Mouse (Mus musculus) intestine, embryonic 16.5 days (tissue): ENCODE data around the gene Mmp15. TPM values are rescaled to one million over a fixed set of nuclear protein-coding genes. Genes with fewer than 3 reads are reported as not detected.
A peak's percentile ranks its signal among the peaks of the same experiment; 100 is the strongest.

Experiments
- ATAC-seq: fragments of 200-750 bp; cut with Nextera tagmentation; 2 replicates; pipeline ENCODE4 v1.8.0; 2017; ENCODE audit warnings: moderate TSS enrichment, moderate library complexity
- H3K27ac ChIP-seq: fragments of 300-500 bp; sonication (generic); 2 replicates; pipeline ENCODE4 v1.5.1; 2014; ENCODE audit warnings: mild to moderate bottlenecking, low read length
- H3K27me3 ChIP-seq: fragments of 300-500 bp; sonication (generic); replicated peaks from 2 replicates; pipeline ENCODE4 v1.6.1; 2014; ENCODE audit warnings: low read length, control low read depth, mixed read lengths; ENCODE audit not compliant: control insufficient read depth, insufficient read depth
- H3K36me3 ChIP-seq: fragments of 300-500 bp; sonication (generic); 2 replicates; pipeline ENCODE4 v1.6.1; 2014; ENCODE audit warnings: low read length, control low read depth; ENCODE audit not compliant: control insufficient read depth, insufficient read depth
- H3K4me1 ChIP-seq: fragments of 300-500 bp; sonication (generic); 2 replicates; pipeline ENCODE4 v1.6.1; 2014; ENCODE audit warnings: low read length, control low read depth, mixed read lengths; ENCODE audit not compliant: control insufficient read depth, insufficient read depth
- H3K4me2 ChIP-seq: fragments of 300-500 bp; sonication (generic); 2 replicates; pipeline ENCODE4 v1.6.1; 2014; ENCODE audit warnings: low read depth, low read length, control low read depth
- H3K4me3 ChIP-seq: fragments of 300-500 bp; sonication (generic); 2 replicates; pipeline ENCODE4 v1.5.1; 2014; ENCODE audit warnings: mild to moderate bottlenecking, low read length
- H3K9ac ChIP-seq: fragments of 300-500 bp; sonication (generic); 2 replicates; pipeline ENCODE4 v1.6.1; 2014; ENCODE audit warnings: low read depth, low read length
- H3K9me3 ChIP-seq: fragments of 300-500 bp; sonication (generic); 2 replicates; pipeline ENCODE4 v1.6.1; 2016; ENCODE audit warnings: low read length, control low read depth; ENCODE audit not compliant: control insufficient read depth
- WGBS: fragments of 180-500 bp; shearing (Covaris S2); extraction: QIAGEN DNeasy Blood & Tissue Kit; methylation state at CpG from one replicate; pipeline ENCODE4 v1.1.7; 2014; 5-methylcytosine and 5-hydroxymethylcytosine counted together
- polyA plus RNA-seq: library from polyadenylated mRNA; unstranded; fragments of >200 nt; fragmentation: Nextera tagmentation; extraction: Ambion mirVana; gene quantifications from 2 replicates; pipeline ENCODE4 v1.2.1, GENCODE M21; 2015

Mmp15 gene
- polyA plus RNA-seq, 1 experiment from 2014 or later: 7.9 TPM

GRCm38 (mm10) chr8:95332437-95333199 is 19.4 kb upstream of the Mmp15 start:
- H3K4me2 ChIP-seq: peak overlapping the region; percentile 83
- peaks cover 11% of the 10 kb centered on the region for H3K4me1 ChIP-seq
- peaks cover 16% of the 10 kb centered on the region for H3K36me3 ChIP-seq
- peak overlapping the region; percentile 87 for H3K4me3 ChIP-seq
- no peaks in the 10 kb centered on the region for H3K27me3 ChIP-seq
- ATAC-seq: peak; percentile 34
- 21% methylated on average over 21 of the region's 21 CpGs for WGBS
- H3K27ac ChIP-seq: peak overlapping the region; percentile 99
- H3K9ac ChIP-seq: peak overlapping the region; percentile 97
- no peaks in the 10 kb centered on the region for H3K9me3 ChIP-seq

DNA sequence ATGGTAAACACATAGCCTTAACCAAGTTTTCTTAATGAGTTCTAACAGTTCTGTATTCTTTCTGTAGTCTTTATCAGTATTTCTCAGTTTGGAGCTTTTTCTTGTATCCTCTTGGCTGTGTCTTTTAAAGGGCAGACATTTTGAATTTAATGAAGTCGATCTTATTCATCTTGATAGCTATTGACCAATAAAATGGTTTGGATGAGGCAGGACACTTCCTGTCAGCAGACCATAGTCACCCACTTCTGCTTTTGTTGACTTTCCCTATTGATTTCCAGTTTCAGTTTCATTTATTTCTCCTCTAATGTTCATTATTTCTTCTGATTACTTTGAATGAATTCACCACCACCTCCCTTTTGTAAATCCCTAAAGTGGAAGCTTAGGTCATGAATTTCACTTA is 16.4 kb upstream of the Mmp15 start:
- H3K4me3 ChIP-seq: no peak overlapping the region
- peaks cover 9% of the 10 kb centered on the region; the same call in 1 of the 2 replicates for H3K36me3 ChIP-seq

DNA sequence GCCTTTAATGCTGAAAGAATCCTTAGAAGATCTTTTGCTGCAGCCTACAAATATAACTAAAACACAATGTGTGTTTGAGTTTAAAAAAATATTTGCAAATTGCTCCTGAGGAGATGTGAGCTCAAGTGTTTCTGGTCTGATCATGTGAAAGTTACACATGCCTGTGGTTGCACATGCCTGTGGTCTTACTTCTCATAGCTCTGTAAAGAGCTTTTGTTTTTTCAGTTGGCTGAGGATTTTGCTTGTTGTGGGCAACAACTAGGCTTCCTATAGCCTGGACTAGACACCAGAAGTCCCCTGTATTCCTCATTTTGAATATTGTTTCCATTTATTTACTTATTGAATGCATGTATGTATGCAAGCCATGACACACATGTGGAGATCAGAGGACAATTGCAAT is 15.7 kb upstream of the Mmp15 start:
- H3K4me3 ChIP-seq: no peak overlapping the region
- no peaks in the 10 kb centered on the region for H3K9me3 ChIP-seq
- H3K4me1 ChIP-seq: 0 out of 2 replicates have a peak, but pooled peaks cover 3% of the 10 kb centered on the region
- no peak for ATAC-seq
- H3K27ac ChIP-seq: no peak overlapping the region
- H3K36me3 ChIP-seq: peaks cover 9% of the 10 kb centered on the region; the same call in 1 of the 2 replicates
- H3K9ac ChIP-seq: no peak overlapping the region
- no peak overlapping the region for H3K4me2 ChIP-seq
- H3K27me3 ChIP-seq: no peaks in the 10 kb centered on the region

More for the DNA sequence above, 16.4 kb upstream of the Mmp15 start:
- no peak overlapping the region for H3K9ac ChIP-seq
- no peak overlapping the region for H3K27ac ChIP-seq
- H3K4me2 ChIP-seq: no peak overlapping the region
- peaks cover 3% of the 10 kb centered on the region; the same call in 1 of the 2 replicates for H3K4me1 ChIP-seq
- no peaks in the 10 kb centered on the region for H3K9me3 ChIP-seq
- no peaks in the 10 kb centered on the region for H3K27me3 ChIP-seq
- 84% methylated on average over 1 of the region's 1 CpGs for WGBS
- no peak for ATAC-seq

DNA sequence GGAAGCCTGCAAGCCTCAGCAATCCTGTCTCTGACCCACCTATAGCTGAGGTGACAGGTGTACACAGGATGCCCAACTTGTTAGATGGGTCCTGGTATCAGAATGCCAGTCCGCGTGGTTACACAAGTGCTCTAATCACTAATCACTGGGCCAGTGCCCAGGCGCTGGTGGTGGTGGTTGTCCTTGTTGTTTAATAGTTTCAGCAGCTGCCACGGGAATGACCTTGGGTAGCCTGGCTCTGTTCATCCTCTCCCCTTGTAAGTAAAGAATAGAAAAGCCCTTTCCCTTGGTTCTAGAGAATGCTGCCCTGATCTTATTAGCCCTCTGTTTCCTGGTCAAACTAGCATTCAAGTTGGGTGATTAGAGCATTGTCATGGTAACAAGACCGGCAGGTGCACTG is 10.3 kb upstream of the Mmp15 start:
- H3K4me1 ChIP-seq: no peaks in the 10 kb centered on the region
- H3K4me3 ChIP-seq: no peak overlapping the region
- H3K27ac ChIP-seq: no peak overlapping the region
- H3K9me3 ChIP-seq: no peaks in the 10 kb centered on the region
- H3K27me3 ChIP-seq: no peaks in the 10 kb centered on the region
- H3K4me2 ChIP-seq: no peak overlapping the region
- peak; percentile 46 for ATAC-seq
- H3K9ac ChIP-seq: no peak overlapping the region
- H3K36me3 ChIP-seq: peaks cover 16% of the 10 kb centered on the region; the same call in 1 of the 2 replicates
- 64% methylated on average over 5 of the region's 5 CpGs for WGBS

DNA sequence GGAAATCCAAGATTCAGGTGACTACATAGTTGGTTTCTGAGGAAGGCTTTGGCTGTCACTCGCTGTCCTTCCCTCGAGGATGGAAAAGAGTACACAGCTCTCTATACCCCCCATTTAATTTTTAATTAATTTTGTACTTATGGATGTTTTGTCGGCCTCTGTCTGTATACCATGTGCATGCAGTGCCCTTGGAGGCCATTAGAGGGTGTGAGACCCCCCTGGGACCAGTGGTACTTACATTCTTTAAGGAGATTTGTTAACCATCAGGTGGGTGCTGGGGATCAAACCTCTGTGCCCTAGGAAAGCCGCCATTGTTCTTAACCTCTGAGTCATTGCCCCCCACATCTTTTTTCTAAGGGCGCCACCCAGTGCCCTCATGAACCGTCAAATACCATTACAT is 7.4 kb upstream of the Mmp15 start:
- ATAC-seq: no peak
- Histone ChIP-seq H3K4me1 (peaks cover 6% of the 10 kb centered on the region; the same call in 1 of the 2 replicates), H3K4me2 (no peak overlapping the region), H3K9ac (no peak overlapping the region), H3K27me3 (no peaks in the 10 kb centered on the region), H3K36me3 (peaks cover 7% of the 10 kb centered on the region; the same call in 1 of the 2 replicates), H3K27ac (no peak overlapping the region), H3K4me3 (no peak overlapping the region), H3K9me3 (no peaks in the 10 kb centered on the region)
- WGBS: 78% methylated on average over 6 of the region's 6 CpGs

DNA sequence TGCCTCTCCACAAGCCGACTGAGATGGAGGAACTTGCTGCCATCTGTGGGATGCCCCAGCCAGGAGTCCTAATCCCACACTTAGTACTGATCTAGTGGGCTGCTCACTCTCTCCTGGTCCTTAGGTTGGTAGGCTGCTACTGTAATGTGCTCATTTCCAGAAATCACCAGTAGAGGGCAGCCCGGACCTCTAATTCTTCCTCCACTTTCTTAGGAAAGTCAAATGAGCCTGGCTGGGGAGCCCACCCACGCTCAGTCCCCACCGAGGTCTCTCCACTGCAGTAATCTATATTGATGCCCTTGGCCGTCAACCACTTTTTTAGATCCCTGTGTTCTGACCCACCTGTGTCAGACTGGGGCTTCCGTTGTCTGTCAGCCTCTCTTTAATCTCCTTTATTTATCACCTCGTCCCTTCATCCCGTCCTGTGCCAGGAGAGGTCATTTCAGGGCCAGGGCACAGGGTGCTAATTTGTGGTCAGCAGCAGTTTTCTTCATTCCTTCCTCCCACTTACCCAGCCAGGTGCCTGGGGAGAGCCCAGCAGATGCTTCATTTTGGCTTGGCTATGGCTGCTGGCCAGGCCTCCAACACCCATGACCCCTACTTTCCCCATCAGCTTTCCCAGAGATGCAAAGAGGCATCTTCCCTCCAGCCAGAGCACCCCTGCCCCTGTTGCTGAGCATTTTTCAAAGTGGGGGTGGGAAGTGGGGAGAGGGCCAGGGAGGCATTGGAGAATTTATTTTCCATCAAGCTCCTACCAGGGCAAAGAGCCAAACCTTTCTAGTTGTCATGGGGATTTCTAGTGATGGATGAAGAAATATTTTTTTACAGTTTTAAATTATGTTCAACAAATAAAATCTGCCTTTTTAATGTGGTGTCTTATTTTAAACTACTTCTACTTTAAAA is 5.2 kb upstream of the Mmp15 start:
- 28% methylated on average over 8 of the region's 8 CpGs for WGBS
- no peak overlapping the region for H3K27ac ChIP-seq
- H3K4me1 ChIP-seq: peaks cover 13% of the 10 kb centered on the region
- no peak overlapping the region for H3K4me3 ChIP-seq
- H3K36me3 ChIP-seq: peaks cover 7% of the 10 kb centered on the region; the same call in 1 of the 2 replicates
- H3K9ac ChIP-seq: no peak overlapping the region
- ATAC-seq: peak; percentile 47
- no peaks in the 10 kb centered on the region for H3K9me3 ChIP-seq
- H3K4me2 ChIP-seq: no peak overlapping the region
- H3K27me3 ChIP-seq: no peaks in the 10 kb centered on the region

DNA sequence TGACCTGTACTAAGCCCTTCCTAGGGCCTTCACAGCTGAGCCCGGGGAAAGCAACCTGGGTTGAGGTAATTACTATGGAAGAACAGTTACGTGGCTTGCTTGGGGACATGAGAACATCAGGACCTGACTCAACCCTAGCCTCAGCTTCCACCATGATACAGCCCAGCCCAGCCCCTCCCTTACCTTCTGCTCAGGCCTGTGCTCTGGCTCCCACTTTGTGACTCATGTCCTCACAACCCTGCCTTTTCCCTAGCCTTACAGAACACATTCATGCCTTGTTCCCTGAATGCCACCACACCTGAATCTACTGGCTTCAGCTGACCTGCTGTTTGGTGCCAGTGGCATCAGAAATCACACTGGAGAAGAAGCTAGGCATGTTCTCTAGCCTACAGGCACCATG is 3.7 kb upstream of the Mmp15 start:
- ATAC-seq: no peak
- H3K4me3 ChIP-seq: no peak overlapping the region
- H3K9me3 ChIP-seq: no peaks in the 10 kb centered on the region
- no peak overlapping the region for H3K4me2 ChIP-seq
- H3K4me1 ChIP-seq: peaks cover 14% of the 10 kb centered on the region
- 92% methylated on average over 2 of the region's 2 CpGs for WGBS
- no peak overlapping the region for H3K27ac ChIP-seq
- peaks cover 7% of the 10 kb centered on the region; the same call in 1 of the 2 replicates for H3K36me3 ChIP-seq
- H3K9ac ChIP-seq: no peak overlapping the region
- H3K27me3 ChIP-seq: no peaks in the 10 kb centered on the region

GRCm38 (mm10) chr8:95348811-95349630 is 3.0 kb upstream of the Mmp15 start:
- Histone ChIP-seq H3K4me2 (no peak overlapping the region), H3K4me3 (no peak overlapping the region), H3K27ac (no peak overlapping the region), H3K36me3 (peaks cover 4% of the 10 kb centered on the region; the same call in 1 of the 2 replicates), H3K9me3 (no peaks in the 10 kb centered on the region), H3K9ac (no peak overlapping the region), H3K27me3 (no peaks in the 10 kb centered on the region), H3K4me1 (peaks cover 18% of the 10 kb centered on the region)
- 48% methylated on average over 19 of the region's 19 CpGs for WGBS
- ATAC-seq: no peak
